Mouse (Mus musculus) lung, postnatal 0 days (tissue): ENCODE measurements around the gene Mdm2.

Experiments
- CTCF ChIP-seq: IDR thresholded peaks from 2 replicates; pipeline ENCODE4 v1.5.1; 2016; ENCODE audit warnings: antibody characterized with exemption, mild to moderate bottlenecking
- EP300 ChIP-seq: IDR thresholded peaks from 2 replicates; pipeline ENCODE4 v1.6.1; 2016; ENCODE audit warnings: antibody characterized with exemption, mild to moderate bottlenecking, control low read depth

- TF ChIP-seq CTCF (no peak), EP300 (no peak)
These were observed 45.4 kb upstream of the Mdm2 start for GRCm38 (mm10) chr10:117755799-117756467.
